Mouse (Mus musculus): ENCODE measurements around the gene Sgcb.

DNA sequence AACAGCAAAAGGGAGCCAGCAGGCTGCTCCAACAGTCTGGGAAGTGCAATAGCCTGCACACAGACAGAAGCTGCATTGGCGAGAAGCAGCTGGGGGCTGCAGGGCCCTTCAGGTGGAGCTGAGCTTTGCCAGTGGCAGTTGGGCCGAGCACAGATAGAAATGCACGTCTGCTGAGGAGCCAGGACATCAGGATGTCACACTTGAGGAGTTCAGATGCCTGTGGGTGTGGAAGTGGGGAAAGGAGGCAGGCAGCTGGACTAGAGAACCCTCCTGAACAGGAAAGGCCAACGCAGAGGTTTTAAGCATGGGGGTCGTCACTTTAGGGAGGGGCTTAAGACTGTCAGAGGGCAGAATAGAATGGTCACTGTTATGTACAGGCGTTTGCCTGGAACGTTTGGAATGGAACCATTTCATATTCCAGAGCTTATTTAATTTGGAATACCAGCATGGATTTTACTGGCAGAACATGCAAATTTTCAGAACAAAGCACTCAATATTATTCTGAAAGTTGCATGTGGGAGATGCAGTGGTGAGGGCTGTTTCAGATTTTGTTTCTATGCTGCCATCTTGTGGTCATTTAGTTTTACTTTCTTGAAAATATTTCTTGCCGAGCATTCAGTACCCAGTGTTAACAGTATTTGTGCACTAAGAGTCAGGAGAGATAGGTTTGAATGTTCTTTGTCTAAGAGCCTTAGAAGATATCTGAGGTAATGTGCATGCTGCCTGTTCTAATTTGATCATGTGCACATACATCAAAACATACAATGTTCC is 10.1 kb downstream of the Sgcb start:
- TF ChIP-seq CTCF (IDR thresholded peaks at IDR 0.05; ENCODE audit: low read depth) (peak; percentile 61), EP300 (IDR thresholded peaks at IDR 0.05; ENCODE audit: low read depth) (no peak)

All from heart, postnatal 0 days (tissue).